Mouse (Mus musculus): Measurements from ENCODE around the gene Tmem43. TPM values are rescaled to one million over a fixed set of nuclear protein-coding genes. Genes with fewer than 3 reads are reported as not detected.

The Tmem43 gene
- polyA plus RNA-seq, 1 experiment: 0.05 TPM

DNA sequence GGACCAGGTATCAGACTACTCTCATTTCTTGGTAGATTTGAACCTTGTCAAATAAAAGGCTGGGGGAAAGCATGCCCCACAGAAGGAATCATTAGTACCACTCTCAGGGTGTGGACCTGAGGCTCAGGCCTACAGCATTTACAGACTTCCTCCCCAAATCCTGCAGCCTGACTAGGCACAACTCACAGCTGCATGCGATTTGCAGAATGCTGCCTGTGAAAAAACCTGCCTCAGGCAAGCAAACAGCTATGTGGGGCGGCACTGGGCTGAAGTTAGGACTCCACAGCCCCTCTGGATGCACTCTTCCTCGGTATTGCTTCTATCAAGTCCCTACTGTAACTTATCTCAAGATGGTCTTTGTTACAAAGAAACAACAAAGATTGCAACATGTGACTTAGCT lies 34.5 kb downstream of the Tmem43 start:
- Histone ChIP-seq H3K4me1 (ENCODE audit: control insufficient read depth) (no peaks in the 10 kb centered on the region), H3K9me3 (ENCODE audit: control insufficient read depth, low read length) (no peaks in the 10 kb centered on the region; the same call in 1 of the 2 replicates), H3K4me3 (replicated peaks) (no peak overlapping the region), H3K27me3 (ENCODE audit: control insufficient read depth) (no peaks in the 10 kb centered on the region), H3K36me3 (ENCODE audit: control insufficient read depth) (peaks cover 38% of the 10 kb centered on the region)
- TF ChIP-seq TAL1 (IDR thresholded peaks at IDR 0.05; ENCODE audit: low read length) (no peak), GATA1 (IDR thresholded peaks at IDR 0.05; ENCODE audit: low read length) (no peak)

GRCm38 (mm10) chr6:91509326-91509725 lies 35.8 kb downstream of the Tmem43 start:
- no peaks in the 10 kb centered on the region for H3K9me3 ChIP-seq (ENCODE audit: control insufficient read depth, low read length)
- TF ChIP-seq TAL1 (IDR thresholded peaks at IDR 0.05; ENCODE audit: low read length) (no peak), GATA1 (IDR thresholded peaks at IDR 0.05; ENCODE audit: low read length) (no peak)
- H3K36me3 ChIP-seq (ENCODE audit: control insufficient read depth): peaks cover 30% of the 10 kb centered on the region
- peaks cover under 1% of the 10 kb centered on the region for H3K4me1 ChIP-seq (ENCODE audit: control insufficient read depth)
- no peaks in the 10 kb centered on the region for H3K27me3 ChIP-seq (ENCODE audit: control insufficient read depth)
- no peak overlapping the region for H3K4me3 ChIP-seq (replicated peaks)

- Histone ChIP-seq H3K4me3 (replicated peaks) (no peak overlapping the region), H3K27me3 (ENCODE audit: control insufficient read depth) (peaks cover 6% of the 10 kb centered on the region), H3K36me3 (ENCODE audit: control insufficient read depth) (peaks cover 21% of the 10 kb centered on the region), H3K9me3 (ENCODE audit: control insufficient read depth, low read length) (no peaks in the 10 kb centered on the region), H3K4me1 (ENCODE audit: control insufficient read depth) (peaks cover 8% of the 10 kb centered on the region)
- TF ChIP-seq TAL1 (IDR thresholded peaks at IDR 0.05; ENCODE audit: low read length): no peak
- TF ChIP-seq GATA1 (IDR thresholded peaks at IDR 0.05; ENCODE audit: low read length): no peak
These were observed 36.7 kb downstream of the Tmem43 start for GRCm38 (mm10) chr6:91510211-91510610.

- H3K27me3 ChIP-seq (ENCODE audit: control insufficient read depth): peaks cover 9% of the 10 kb centered on the region
- H3K9me3 ChIP-seq (ENCODE audit: control insufficient read depth, low read length): no peaks in the 10 kb centered on the region
- H3K4me1 ChIP-seq (ENCODE audit: control insufficient read depth): peaks cover 34% of the 10 kb centered on the region
- H3K36me3 ChIP-seq (ENCODE audit: control insufficient read depth): peaks cover 24% of the 10 kb centered on the region
- TF ChIP-seq GATA1 (IDR thresholded peaks at IDR 0.05; ENCODE audit: low read length) (no peak), TAL1 (IDR thresholded peaks at IDR 0.05; ENCODE audit: low read length) (no peak)
- no peak overlapping the region for H3K4me3 ChIP-seq (replicated peaks)
These were observed 40.6 kb downstream of the Tmem43 start for GRCm38 (mm10) chr6:91514135-91514534.

DNA sequence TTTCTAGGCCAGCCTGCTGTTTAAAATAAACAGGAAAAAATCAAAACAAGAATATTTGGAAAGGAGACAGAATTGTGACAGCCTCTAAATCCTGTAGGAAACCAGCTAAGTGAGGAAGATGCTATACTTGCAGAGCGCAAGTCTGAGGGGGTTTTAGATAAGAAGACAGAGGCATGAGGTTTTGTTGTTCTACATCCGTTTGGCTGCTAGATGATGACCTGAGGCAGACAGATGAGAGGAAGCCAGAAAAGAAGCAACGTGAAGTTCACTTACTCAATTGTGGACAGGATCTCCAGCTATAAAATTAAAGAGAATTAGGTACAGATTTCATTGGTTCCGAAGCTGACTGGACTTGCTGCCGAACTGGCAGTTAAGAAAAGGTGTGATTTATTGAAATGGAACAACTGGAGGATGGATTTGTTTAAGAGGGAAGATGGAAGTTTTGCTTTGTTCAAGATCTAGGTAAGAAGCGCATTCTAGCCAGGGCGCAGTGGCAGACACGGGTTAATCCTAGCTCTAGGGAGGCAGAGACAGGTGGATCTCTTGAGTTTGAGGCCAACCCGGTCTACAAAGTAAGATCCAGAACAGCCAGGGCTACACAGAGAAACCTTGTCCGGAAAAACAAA lies 41.3 kb downstream of the Tmem43 start:
- Histone ChIP-seq H3K4me1 (ENCODE audit: control insufficient read depth) (peaks cover 34% of the 10 kb centered on the region), H3K27me3 (ENCODE audit: control insufficient read depth) (peaks cover 9% of the 10 kb centered on the region), H3K9me3 (ENCODE audit: control insufficient read depth, low read length) (no peaks in the 10 kb centered on the region), H3K4me3 (replicated peaks) (peak overlapping the region; percentile 81), H3K36me3 (ENCODE audit: control insufficient read depth) (peaks cover 31% of the 10 kb centered on the region)
- TF ChIP-seq TAL1 (IDR thresholded peaks at IDR 0.05; ENCODE audit: low read length) (no peak), GATA1 (IDR thresholded peaks at IDR 0.05; ENCODE audit: low read length) (no peak)

- peak within 1 kb of the TSS; percentile 81 for H3K4me3 ChIP-seq (replicated peaks)
- TF ChIP-seq GATA1 (IDR thresholded peaks at IDR 0.05; ENCODE audit: low read length) (no peak), TAL1 (IDR thresholded peaks at IDR 0.05; ENCODE audit: low read length) (no peak)
- H3K36me3 ChIP-seq (ENCODE audit: control insufficient read depth): peaks cover 41% of the 10 kb centered on the region
- no peaks in the 10 kb centered on the region for H3K9me3 ChIP-seq (ENCODE audit: control insufficient read depth, low read length)
- H3K27me3 ChIP-seq (ENCODE audit: control insufficient read depth): peaks cover 9% of the 10 kb centered on the region
- peaks cover 34% of the 10 kb centered on the region for H3K4me1 ChIP-seq (ENCODE audit: control insufficient read depth)
These were observed 42.3 kb downstream of the Tmem43 start, which contains the start of the genes Xpc and Lsm3 for GRCm38 (mm10) chr6:91515545-91516449. TSS of gene Xpc (minus strand) at chr6:91515888. TSS of gene Lsm3 (plus strand) at chr6:91515928.

DNA sequence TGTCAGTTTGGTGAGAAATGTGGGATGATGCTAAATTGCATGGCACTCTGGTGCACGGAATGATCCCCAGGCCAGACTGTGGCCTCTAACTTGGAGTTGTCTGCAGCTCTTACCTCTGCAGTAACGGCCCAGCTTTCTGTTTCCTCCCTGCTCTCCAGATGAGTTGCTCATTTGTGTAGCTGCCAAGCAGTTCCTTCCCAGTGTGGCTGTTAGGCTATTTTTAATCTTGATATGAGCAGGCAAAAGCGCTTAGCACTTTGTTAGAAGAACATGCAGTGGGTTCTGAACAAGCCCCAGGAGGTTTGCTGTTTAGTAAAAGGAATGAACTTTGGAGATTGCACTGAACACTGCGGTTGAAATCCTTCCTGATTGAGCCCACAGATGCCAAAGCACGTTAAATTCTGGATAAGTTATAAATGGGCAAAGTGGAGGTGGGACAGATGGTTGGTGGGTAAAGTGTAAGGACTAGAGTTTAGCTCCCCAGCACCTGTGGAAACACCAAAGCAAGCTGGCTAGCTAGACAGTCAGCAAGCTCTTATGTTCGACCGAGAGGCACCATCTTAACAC lies 45.0 kb downstream of the Tmem43 start:
- H3K27me3 ChIP-seq (ENCODE audit: control insufficient read depth): peaks cover 9% of the 10 kb centered on the region
- peaks cover 34% of the 10 kb centered on the region for H3K4me1 ChIP-seq (ENCODE audit: control insufficient read depth)
- no peak overlapping the region for H3K4me3 ChIP-seq (replicated peaks)
- H3K9me3 ChIP-seq (ENCODE audit: control insufficient read depth, low read length): no peaks in the 10 kb centered on the region
- peaks cover 68% of the 10 kb centered on the region for H3K36me3 ChIP-seq (ENCODE audit: control insufficient read depth)
- TF ChIP-seq GATA1 (IDR thresholded peaks at IDR 0.05; ENCODE audit: low read length): no peak
- no peak for TF ChIP-seq TAL1 (IDR thresholded peaks at IDR 0.05; ENCODE audit: low read length)

GRCm38 (mm10) chr6:91522816-91523215 lies 49.3 kb downstream of the Tmem43 start:
- TF ChIP-seq GATA1 (IDR thresholded peaks at IDR 0.05; ENCODE audit: low read length) (no peak), TAL1 (IDR thresholded peaks at IDR 0.05; ENCODE audit: low read length) (no peak)
- no peaks in the 10 kb centered on the region for H3K27me3 ChIP-seq (ENCODE audit: control insufficient read depth)
- H3K4me3 ChIP-seq (replicated peaks): no peak overlapping the region
- peaks cover 8% of the 10 kb centered on the region for H3K4me1 ChIP-seq (ENCODE audit: control insufficient read depth)
- H3K36me3 ChIP-seq (ENCODE audit: control insufficient read depth): peaks cover 91% of the 10 kb centered on the region
- H3K9me3 ChIP-seq (ENCODE audit: control insufficient read depth, low read length): no peaks in the 10 kb centered on the region

GRCm38 (mm10) chr6:91525544-91525943 lies 52.0 kb downstream of the Tmem43 start:
- peaks cover 72% of the 10 kb centered on the region for H3K36me3 ChIP-seq (ENCODE audit: control insufficient read depth)
- no peak for TF ChIP-seq GATA1 (IDR thresholded peaks at IDR 0.05; ENCODE audit: low read length)
- TF ChIP-seq TAL1 (IDR thresholded peaks at IDR 0.05; ENCODE audit: low read length): no peak
- no peaks in the 10 kb centered on the region for H3K9me3 ChIP-seq (ENCODE audit: control insufficient read depth, low read length)
- no peaks in the 10 kb centered on the region for H3K27me3 ChIP-seq (ENCODE audit: control insufficient read depth)
- no peak overlapping the region for H3K4me3 ChIP-seq (replicated peaks)
- no peaks in the 10 kb centered on the region for H3K4me1 ChIP-seq (ENCODE audit: control insufficient read depth)
